Mouse (Mus musculus): ENCODE measurements around the gene Plcd3. TPM values are rescaled to one million over a fixed set of nuclear protein-coding genes. Genes with fewer than 3 reads are reported as not detected.

Gene Plcd3
- polyA plus RNA-seq, 1 experiment: 2.6 TPM

GRCm38 (mm10) chr11:103069731-103070130 lies 31.7 kb downstream of the Plcd3 start:
- WGBS: 90% methylated on average over 2 of the region's 2 CpGs
- TF ChIP-seq CTCF (IDR thresholded peaks at IDR 0.05; ENCODE audit: control insufficient read depth, insufficient read depth, low read length) (no peak), POLR2A (IDR thresholded peaks at IDR 0.05; ENCODE audit: borderline replicate concordance, control insufficient read depth, low read depth, low read length) (no peak)
- Histone ChIP-seq H3K4me1 (ENCODE audit: control insufficient read depth, insufficient read depth, low read length) (no peaks in the 10 kb centered on the region), H3K27ac (ENCODE audit: control insufficient read depth, insufficient read depth, low read depth, low read length, poor library complexity) (no peak overlapping the region), H3K4me3 (replicated peaks; ENCODE audit: control insufficient read depth, low read depth, low read length) (no peak overlapping the region)

- WGBS: 88% methylated on average over 11 of the region's 11 CpGs
- Histone ChIP-seq H3K4me3 (replicated peaks; ENCODE audit: control insufficient read depth, low read depth, low read length) (no peak overlapping the region), H3K4me1 (ENCODE audit: control insufficient read depth, insufficient read depth, low read length) (no peaks in the 10 kb centered on the region), H3K27ac (ENCODE audit: control insufficient read depth, insufficient read depth, low read depth, low read length, poor library complexity) (no peak overlapping the region)
- no peak for TF ChIP-seq CTCF (IDR thresholded peaks at IDR 0.05; ENCODE audit: control insufficient read depth, insufficient read depth, low read length)
- no peak for TF ChIP-seq POLR2A (IDR thresholded peaks at IDR 0.05; ENCODE audit: borderline replicate concordance, control insufficient read depth, low read depth, low read length)
Observed at GRCm38 (mm10) chr11:103068884-103069283, 32.6 kb downstream of the Plcd3 start.

GRCm38 (mm10) chr11:103068272-103068671 lies 33.2 kb downstream of the Plcd3 start:
- no peak overlapping the region for H3K4me3 ChIP-seq (replicated peaks; ENCODE audit: control insufficient read depth, low read depth, low read length)
- TF ChIP-seq CTCF (IDR thresholded peaks at IDR 0.05; ENCODE audit: control insufficient read depth, insufficient read depth, low read length) (no peak), POLR2A (IDR thresholded peaks at IDR 0.05; ENCODE audit: borderline replicate concordance, control insufficient read depth, low read depth, low read length) (no peak)
- 85% methylated on average over 4 of the region's 4 CpGs for WGBS
- H3K27ac ChIP-seq (ENCODE audit: control insufficient read depth, insufficient read depth, low read depth, low read length, poor library complexity): no peak overlapping the region
- no peaks in the 10 kb centered on the region for H3K4me1 ChIP-seq (ENCODE audit: control insufficient read depth, insufficient read depth, low read length)

- no peak overlapping the region for H3K27ac ChIP-seq (ENCODE audit: control insufficient read depth, insufficient read depth, low read depth, low read length, poor library complexity)
- H3K4me1 ChIP-seq (ENCODE audit: control insufficient read depth, insufficient read depth, low read length): no peaks in the 10 kb centered on the region
- no peak for TF ChIP-seq CTCF (IDR thresholded peaks at IDR 0.05; ENCODE audit: control insufficient read depth, insufficient read depth, low read length)
- TF ChIP-seq POLR2A (IDR thresholded peaks at IDR 0.05; ENCODE audit: borderline replicate concordance, control insufficient read depth, low read depth, low read length): no peak
- 79% methylated on average over 8 of the region's 8 CpGs for WGBS
- no peak overlapping the region for H3K4me3 ChIP-seq (replicated peaks; ENCODE audit: control insufficient read depth, low read depth, low read length)
Observed at GRCm38 (mm10) chr11:103067457-103068001, 33.9 kb downstream of the Plcd3 start.

- no peak for TF ChIP-seq POLR2A (IDR thresholded peaks at IDR 0.05; ENCODE audit: borderline replicate concordance, control insufficient read depth, low read depth, low read length)
- no peak for TF ChIP-seq CTCF (IDR thresholded peaks at IDR 0.05; ENCODE audit: control insufficient read depth, insufficient read depth, low read length)
- Histone ChIP-seq H3K27ac (ENCODE audit: control insufficient read depth, insufficient read depth, low read depth, low read length, poor library complexity) (no peak overlapping the region), H3K4me1 (ENCODE audit: control insufficient read depth, insufficient read depth, low read length) (no peaks in the 10 kb centered on the region), H3K4me3 (replicated peaks; ENCODE audit: control insufficient read depth, low read depth, low read length) (no peak overlapping the region)
- 93% methylated on average over 6 of the region's 6 CpGs for WGBS
Observed at GRCm38 (mm10) chr11:103067051-103067361, 34.5 kb downstream of the Plcd3 start.

- TF ChIP-seq POLR2A (IDR thresholded peaks at IDR 0.05; ENCODE audit: borderline replicate concordance, control insufficient read depth, low read depth, low read length) (no peak), CTCF (IDR thresholded peaks at IDR 0.05; ENCODE audit: control insufficient read depth, insufficient read depth, low read length) (no peak)
- no peaks in the 10 kb centered on the region for H3K4me1 ChIP-seq (ENCODE audit: control insufficient read depth, insufficient read depth, low read length)
- no peak overlapping the region for H3K27ac ChIP-seq (ENCODE audit: control insufficient read depth, insufficient read depth, low read depth, low read length, poor library complexity)
- 85% methylated on average over 14 of the region's 14 CpGs for WGBS
- H3K4me3 ChIP-seq (replicated peaks; ENCODE audit: control insufficient read depth, low read depth, low read length): no peak overlapping the region
Observed at GRCm38 (mm10) chr11:103066191-103067050, 35.0 kb downstream of the Plcd3 start.

- TF ChIP-seq POLR2A (IDR thresholded peaks at IDR 0.05; ENCODE audit: borderline replicate concordance, control insufficient read depth, low read depth, low read length): no peak
- no peak for TF ChIP-seq CTCF (IDR thresholded peaks at IDR 0.05; ENCODE audit: control insufficient read depth, insufficient read depth, low read length)
- Histone ChIP-seq H3K4me3 (replicated peaks; ENCODE audit: control insufficient read depth, low read depth, low read length) (no peak overlapping the region), H3K4me1 (ENCODE audit: control insufficient read depth, insufficient read depth, low read length) (no peaks in the 10 kb centered on the region), H3K27ac (ENCODE audit: control insufficient read depth, insufficient read depth, low read depth, low read length, poor library complexity) (no peak overlapping the region)
- WGBS: 81% methylated on average over 3 of the region's 3 CpGs
Observed at GRCm38 (mm10) chr11:103058499-103059085, 42.9 kb downstream of the Plcd3 start.

- Histone ChIP-seq H3K27ac (ENCODE audit: control insufficient read depth, insufficient read depth, low read depth, low read length, poor library complexity) (no peak overlapping the region), H3K4me3 (replicated peaks; ENCODE audit: control insufficient read depth, low read depth, low read length) (no peak overlapping the region), H3K4me1 (ENCODE audit: control insufficient read depth, insufficient read depth, low read length) (no peaks in the 10 kb centered on the region)
- 96% methylated on average over 7 of the region's 7 CpGs for WGBS
- TF ChIP-seq CTCF (IDR thresholded peaks at IDR 0.05; ENCODE audit: control insufficient read depth, insufficient read depth, low read length): no peak
- no peak for TF ChIP-seq POLR2A (IDR thresholded peaks at IDR 0.05; ENCODE audit: borderline replicate concordance, control insufficient read depth, low read depth, low read length)
Observed at GRCm38 (mm10) chr11:103056636-103057035, 44.8 kb downstream of the Plcd3 start.

Measured in bone marrow, adult 2 months (tissue).